Mouse (Mus musculus): Measurements from ENCODE around the gene Ip6k1. TPM values are rescaled to one million over a fixed set of nuclear protein-coding genes. Genes with fewer than 3 reads are reported as not detected.

The Ip6k1 gene
- total and polyA plus RNA-seq, 3 experiments = 30.8 to 58.5 (median 55.9) TPM

GRCm38 (mm10) chr9:108035331-108036156 lies 33.2 kb downstream of the Ip6k1 start:
- TF ChIP-seq TAL1 (conservative IDR thresholded peaks at IDR 0.05; ENCODE audit: low read depth, low read length) (no peak), GATA2 (IDR thresholded peaks at IDR 0.05; ENCODE audit: borderline replicate concordance, low read depth, low read length) (no peak), GATA1 (IDR thresholded peaks at IDR 0.05; ENCODE audit: borderline replicate concordance, low read length) (no peak), POLR2AphosphoS5 (IDR thresholded peaks at IDR 0.05; ENCODE audit: insufficient replicate concordance, low read depth, low read length) (no peak), CTCF (IDR thresholded peaks at IDR 0.05; ENCODE audit: low read depth, low read length) (no peak)
- Histone ChIP-seq H3K36me3 (replicated peaks) (peaks cover 80% of the 10 kb centered on the region), H3K4me3 (ENCODE audit: low read depth, low read length) (peak overlapping the region; percentile 27; the same call in 1 of the 2 replicates), H3K4me1 (ENCODE audit: insufficient read depth, low read depth, low read length) (peaks cover 24% of the 10 kb centered on the region), H3K27me3 (ENCODE audit: insufficient read depth, low read length) (no peaks in the 10 kb centered on the region), H3K9me3 (replicated peaks) (no peaks in the 10 kb centered on the region)
- DNase-seq (ENCODE audit: low spot score) (no peak), ATAC-seq (ENCODE audit: extremely low read depth, insufficient number of reproducible peaks, low FRiP score, poor library complexity, severe bottlenecking) (no peak)

DNA sequence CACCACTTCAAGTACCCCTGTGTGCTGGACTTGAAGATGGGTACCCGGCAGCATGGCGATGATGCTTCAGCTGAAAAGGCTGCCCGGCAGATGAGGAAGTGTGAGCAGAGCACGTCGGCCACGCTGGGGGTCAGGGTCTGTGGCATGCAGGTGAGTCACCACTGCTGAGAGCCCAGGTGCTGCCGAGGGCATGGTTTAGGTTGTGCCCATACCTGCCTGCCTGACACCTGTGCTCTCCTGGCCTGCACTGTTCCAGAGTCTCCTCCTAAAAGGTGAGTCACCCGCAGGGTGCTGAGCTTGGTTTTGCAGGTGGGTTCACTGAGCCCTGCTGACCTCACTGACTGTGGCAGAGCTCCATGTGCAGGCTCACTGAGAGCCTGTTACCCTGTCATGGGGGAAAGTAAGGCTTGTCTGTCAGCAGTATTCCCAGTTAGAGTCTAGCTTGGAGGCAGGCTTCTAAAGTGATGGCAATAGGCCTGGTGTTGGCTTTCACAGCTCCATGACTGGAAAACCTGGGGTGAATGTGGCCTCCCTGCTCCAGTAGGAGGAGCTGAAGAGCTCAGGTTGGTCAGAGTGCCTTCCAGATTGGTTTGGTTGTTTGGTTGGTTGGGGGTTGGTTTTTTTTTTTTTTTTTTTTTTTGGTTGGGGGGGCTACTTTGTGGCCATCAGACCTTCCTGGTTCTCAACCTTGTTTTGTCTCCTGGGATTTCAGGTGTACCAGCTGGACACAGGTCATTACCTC lies 42.6 kb downstream of the Ip6k1 start:
- H3K36me3 ChIP-seq (replicated peaks) = peaks cover 82% of the 10 kb centered on the region
- H3K27me3 ChIP-seq (ENCODE audit: insufficient read depth, low read length) = no peaks in the 10 kb centered on the region
- no peaks in the 10 kb centered on the region for H3K9me3 ChIP-seq (replicated peaks)
- DNase-seq (ENCODE audit: low spot score) (no peak), ATAC-seq (ENCODE audit: extremely low read depth, insufficient number of reproducible peaks, low FRiP score, poor library complexity, severe bottlenecking) (no peak)
- peaks cover 39% of the 10 kb centered on the region for H3K4me1 ChIP-seq (ENCODE audit: insufficient read depth, low read depth, low read length)
- no peak overlapping the region for H3K4me3 ChIP-seq (ENCODE audit: low read depth, low read length)
- TF ChIP-seq POLR2AphosphoS5 (IDR thresholded peaks at IDR 0.05; ENCODE audit: insufficient replicate concordance, low read depth, low read length) = no peak
- TF ChIP-seq TAL1 (conservative IDR thresholded peaks at IDR 0.05; ENCODE audit: low read depth, low read length) = no peak
- no peak for TF ChIP-seq CTCF (IDR thresholded peaks at IDR 0.05; ENCODE audit: low read depth, low read length)
- TF ChIP-seq GATA1 (IDR thresholded peaks at IDR 0.05; ENCODE audit: borderline replicate concordance, low read length) = no peak
- TF ChIP-seq GATA2 (IDR thresholded peaks at IDR 0.05; ENCODE audit: borderline replicate concordance, low read depth, low read length) = no peak

DNA sequence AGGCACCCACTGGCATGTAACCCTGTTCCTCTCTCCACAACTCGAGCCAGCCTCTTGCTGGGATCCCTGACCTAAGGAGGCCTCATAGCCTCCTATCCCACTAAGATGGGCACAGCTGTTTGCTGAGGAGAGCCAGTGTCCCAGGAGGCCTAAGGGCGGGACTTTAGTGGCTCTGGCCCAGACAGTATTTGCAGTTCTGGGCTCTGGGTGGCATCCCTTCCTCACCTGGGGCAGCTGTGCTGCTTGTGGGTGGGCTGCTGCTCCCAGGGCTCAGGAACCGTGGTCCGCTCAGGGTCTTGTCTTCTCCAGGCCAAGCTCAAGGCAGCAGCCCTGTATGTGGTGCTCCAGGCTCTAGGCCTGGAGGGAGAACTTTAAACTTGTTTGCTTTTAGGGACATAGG lies 44.3 kb downstream of the Ip6k1 start:
- Histone ChIP-seq H3K9me3 (replicated peaks) (no peaks in the 10 kb centered on the region), H3K4me3 (ENCODE audit: low read depth, low read length) (no peak overlapping the region), H3K27me3 (ENCODE audit: insufficient read depth, low read length) (no peaks in the 10 kb centered on the region), H3K4me1 (ENCODE audit: insufficient read depth, low read depth, low read length) (peaks cover 56% of the 10 kb centered on the region), H3K36me3 (replicated peaks) (peaks cover 84% of the 10 kb centered on the region)
- DNase-seq (ENCODE audit: low spot score) (no peak), ATAC-seq (ENCODE audit: extremely low read depth, insufficient number of reproducible peaks, low FRiP score, poor library complexity, severe bottlenecking) (no peak)
- TF ChIP-seq TAL1 (conservative IDR thresholded peaks at IDR 0.05; ENCODE audit: low read depth, low read length) = no peak
- TF ChIP-seq CTCF (IDR thresholded peaks at IDR 0.05; ENCODE audit: low read depth, low read length) = no peak
- TF ChIP-seq POLR2AphosphoS5 (IDR thresholded peaks at IDR 0.05; ENCODE audit: insufficient replicate concordance, low read depth, low read length) = no peak
- TF ChIP-seq GATA2 (IDR thresholded peaks at IDR 0.05; ENCODE audit: borderline replicate concordance, low read depth, low read length) = no peak
- TF ChIP-seq GATA1 (IDR thresholded peaks at IDR 0.05; ENCODE audit: borderline replicate concordance, low read length) = no peak

- no peak for TF ChIP-seq GATA1 (IDR thresholded peaks at IDR 0.05; ENCODE audit: borderline replicate concordance, low read length)
- TF ChIP-seq CTCF (IDR thresholded peaks at IDR 0.05; ENCODE audit: low read depth, low read length) = no peak
- no peak for TF ChIP-seq TAL1 (conservative IDR thresholded peaks at IDR 0.05; ENCODE audit: low read depth, low read length)
- TF ChIP-seq GATA2 (IDR thresholded peaks at IDR 0.05; ENCODE audit: borderline replicate concordance, low read depth, low read length) = no peak
- no peak for TF ChIP-seq POLR2AphosphoS5 (IDR thresholded peaks at IDR 0.05; ENCODE audit: insufficient replicate concordance, low read depth, low read length)
- H3K9me3 ChIP-seq (replicated peaks) = no peaks in the 10 kb centered on the region
- peak overlapping the region; percentile 80 for H3K4me3 ChIP-seq (ENCODE audit: low read depth, low read length)
- peaks cover 84% of the 10 kb centered on the region for H3K36me3 ChIP-seq (replicated peaks)
- no peak for ATAC-seq (ENCODE audit: extremely low read depth, insufficient number of reproducible peaks, low FRiP score, poor library complexity, severe bottlenecking)
- H3K4me1 ChIP-seq (ENCODE audit: insufficient read depth, low read depth, low read length) = peaks cover 69% of the 10 kb centered on the region
- H3K27me3 ChIP-seq (ENCODE audit: insufficient read depth, low read length) = no peaks in the 10 kb centered on the region
- no peak for DNase-seq (ENCODE audit: low spot score)
Observed at GRCm38 (mm10) chr9:108047601-108048565, 45.6 kb downstream of the Ip6k1 start.

GRCm38 (mm10) chr9:108048566-108048955 lies 46.3 kb downstream of the Ip6k1 start:
- Histone ChIP-seq H3K36me3 (replicated peaks) (peaks cover 84% of the 10 kb centered on the region), H3K27me3 (ENCODE audit: insufficient read depth, low read length) (no peaks in the 10 kb centered on the region), H3K4me3 (ENCODE audit: low read depth, low read length) (peak overlapping the region; percentile 80), H3K4me1 (ENCODE audit: insufficient read depth, low read depth, low read length) (peaks cover 75% of the 10 kb centered on the region), H3K9me3 (replicated peaks) (no peaks in the 10 kb centered on the region)
- peak; percentile 23 for DNase-seq (ENCODE audit: low spot score)
- TF ChIP-seq POLR2AphosphoS5 (IDR thresholded peaks at IDR 0.05; ENCODE audit: insufficient replicate concordance, low read depth, low read length) = no peak
- TF ChIP-seq GATA2 (IDR thresholded peaks at IDR 0.05; ENCODE audit: borderline replicate concordance, low read depth, low read length) = no peak
- TF ChIP-seq TAL1 (conservative IDR thresholded peaks at IDR 0.05; ENCODE audit: low read depth, low read length) = no peak
- no peak for TF ChIP-seq GATA1 (IDR thresholded peaks at IDR 0.05; ENCODE audit: borderline replicate concordance, low read length)
- TF ChIP-seq CTCF (IDR thresholded peaks at IDR 0.05; ENCODE audit: low read depth, low read length) = no peak
- no peak for ATAC-seq (ENCODE audit: extremely low read depth, insufficient number of reproducible peaks, low FRiP score, poor library complexity, severe bottlenecking)

Measured in G1E (cell line).